Mouse (Mus musculus) E14TG2a.4 (cell line): ENCODE measurements around the gene Mapkbp1.

Experiments
- CTCF ChIP-seq: conservative IDR thresholded peaks from 2 replicates; pipeline ENCODE4 v1.5.1; 2014; ENCODE audit warnings: low read length
- NANOG ChIP-seq: IDR thresholded peaks from 2 replicates; pipeline ENCODE4 v1.6.1; 2014; ENCODE audit warnings: borderline replicate concordance, low read length, mixed read lengths

DNA sequence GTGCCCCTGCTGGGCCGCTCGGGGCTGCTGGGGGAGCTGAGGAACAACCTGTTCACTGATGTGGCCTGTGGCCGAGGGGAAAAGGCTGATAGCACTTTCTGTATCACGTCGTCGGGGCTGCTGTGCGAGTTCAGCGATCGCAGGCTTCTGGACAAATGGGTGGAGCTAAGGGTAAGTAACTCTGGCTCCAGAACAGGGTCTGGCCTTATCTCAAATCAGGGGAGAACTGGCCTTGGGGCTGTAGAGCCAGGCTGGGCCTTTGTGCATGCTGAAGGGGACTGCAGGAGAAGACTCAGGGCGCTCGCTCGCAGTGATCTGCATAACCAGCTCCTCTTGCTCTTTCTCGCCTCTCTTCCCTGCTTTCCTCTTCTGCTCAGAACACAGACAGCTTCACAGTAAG, 40.4 kb downstream of the Mapkbp1 start:
- no peak for TF ChIP-seq CTCF
- TF ChIP-seq NANOG: no peak
